26 mouse cellular contexts compared by ENCODE assay signal in the genomic region with DNA sequence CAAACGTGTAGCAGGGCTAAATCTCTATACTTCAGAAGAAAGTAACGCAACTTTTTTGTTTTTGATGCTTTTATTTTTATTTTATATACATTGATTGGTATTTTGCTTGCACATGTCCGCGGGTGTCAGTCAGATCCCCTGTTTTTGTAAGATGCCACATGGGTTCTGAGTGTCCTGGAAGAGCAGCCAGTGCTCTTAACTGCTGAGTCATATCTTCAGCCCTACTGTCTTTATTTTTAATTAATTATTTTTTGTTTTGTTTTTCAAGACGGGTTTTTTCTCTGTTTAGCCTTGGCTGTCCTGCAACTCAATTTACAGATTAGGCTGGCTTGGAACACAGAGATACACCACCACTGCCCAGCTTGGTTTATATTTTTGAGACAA. TPM values are rescaled to one million over a fixed set of nuclear protein-coding genes. Genes with fewer than 3 reads are reported as not detected.
"Had no signal": no experiment of that assay in that cellular context is flagged by ENCODE, and none has a peak within 500 bp of the region (broad histone marks: within the 10 kb centered on the region; RNA-seq: fewer than 3 reads in every experiment).

No protein-coding gene starts in this region.

- ATAC-seq: lung, postnatal 0 days had no signal

- DNase-seq: kidney, adult 18-20 months; kidney, adult 9 months; kidney, postnatal 14 days; kidney, postnatal 4 days; layer of hippocampus, adult 9-11 months; lung, embryonic 14.5 days; midbrain, embryonic 14.5 days; thymus, adult 18-20 months; thymus, postnatal 36 days had no signal

- H3K4me2 ChIP-seq: liver, embryonic 11.5 days; lung, embryonic 14.5 days; midbrain, embryonic 11.5 days had no signal

- H3K9me3 ChIP-seq: megakaryocyte, embryonic 14.5 days had no signal

- H3K9ac ChIP-seq: lung, embryonic 14.5 days had no signal

- H3K4me3 ChIP-seq: megakaryocyte, embryonic 14.5 days had no signal

- H3K27ac ChIP-seq: macrophage had no signal

- H3K27me3 ChIP-seq: megakaryocyte, embryonic 14.5 days had no signal

RNA-seq across cellular contexts. Expression of a gene that starts 24.4 kb away (rescaled TPM):
- total RNA-seq: layer of hippocampus, postnatal 25 days; left cerebral cortex, adult 18-20 months; left cerebral cortex, postnatal 25 days; midbrain, postnatal 0 days had no signal
- polyA plus RNA-seq: kidney, embryonic 16.5 days; limb, embryonic 11.5 days; liver, embryonic 11.5 days; liver, embryonic 16.5 days; lung, embryonic 14.5 days; lung, postnatal 0 days; macrophage; midbrain, embryonic 11.5 days; midbrain, embryonic 14.5 days; midbrain, postnatal 0 days; neural tube, embryonic 11.5 days; neural tube, embryonic 14.5 days; small intestine, adult 2 months; spleen, adult 2 months; stomach, embryonic 16.5 days had no signal
